Mouse (Mus musculus): ENCODE results near the gene Lgi2. TPM values are rescaled to one million over a fixed set of nuclear protein-coding genes. Genes with fewer than 3 reads are reported as not detected.

The Lgi2 gene
- polyA plus RNA-seq, 1 experiment from 2014 or later = 2.3 TPM

DNA sequence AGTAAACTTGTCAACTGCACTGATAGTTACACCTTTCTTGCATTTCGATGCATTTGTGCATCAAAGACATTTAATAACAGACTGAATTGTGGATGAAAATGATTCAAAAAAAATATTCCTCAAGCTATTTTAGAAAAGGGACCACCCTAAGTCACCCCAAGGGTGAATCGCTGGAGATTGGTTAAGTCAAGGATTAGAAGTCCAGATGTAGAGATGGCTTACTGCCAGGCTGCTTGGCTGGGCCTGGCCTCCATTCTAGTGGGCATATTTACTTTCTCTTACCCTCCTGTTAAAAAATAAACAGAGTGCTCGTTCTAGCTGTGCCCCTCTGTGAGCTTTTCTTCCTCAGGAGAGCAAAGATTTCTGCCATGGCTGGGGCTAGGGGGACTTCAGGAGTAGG, 26.1 kb downstream of the Lgi2 start:
- H3K27me3 ChIP-seq (ENCODE audit: insufficient read depth, low read length) = no peaks in the 10 kb centered on the region
- no peak overlapping the region for H3K4me3 ChIP-seq (ENCODE audit: low read depth, low read length)
- peak; percentile 67 for DNase-seq
- no peaks in the 10 kb centered on the region for H3K9me3 ChIP-seq (ENCODE audit: low read depth, low read length)
- H3K4me1 ChIP-seq (ENCODE audit: insufficient read depth) = peaks cover 19% of the 10 kb centered on the region
- no peak for TF ChIP-seq CTCF (IDR thresholded peaks at IDR 0.05; ENCODE audit: low read depth)
- H3K36me3 ChIP-seq (ENCODE audit: insufficient read depth) = no peaks in the 10 kb centered on the region; the same call in 1 of the 2 replicates
- WGBS = 23% methylated on average over 3 of the region's 3 CpGs
- ATAC-seq (ENCODE audit: insufficient read depth) = peak; percentile 29; the same call in 1 of the 2 replicates
- no peak overlapping the region for H3K4me2 ChIP-seq
- no peak overlapping the region for H3K9ac ChIP-seq
- H3K27ac ChIP-seq (ENCODE audit: low read depth) = peak overlapping the region; percentile 63

- Histone ChIP-seq H3K9me3 (ENCODE audit: low read depth, low read length) (no peaks in the 10 kb centered on the region), H3K27me3 (ENCODE audit: insufficient read depth, low read length) (no peaks in the 10 kb centered on the region), H3K27ac (ENCODE audit: low read depth) (peak overlapping the region; percentile 63), H3K4me1 (ENCODE audit: insufficient read depth) (peaks cover 19% of the 10 kb centered on the region), H3K4me3 (ENCODE audit: low read depth, low read length) (no peak overlapping the region), H3K36me3 (ENCODE audit: insufficient read depth) (no peaks in the 10 kb centered on the region; the same call in 1 of the 2 replicates), H3K4me2 (no peak overlapping the region), H3K9ac (no peak overlapping the region)
- ATAC-seq (ENCODE audit: insufficient read depth) (peak; percentile 86), DNase-seq (peak; percentile 79)
- no peak for TF ChIP-seq CTCF (IDR thresholded peaks at IDR 0.05; ENCODE audit: low read depth)
Measured at GRCm38 (mm10) chr5:52539483-52539882, 26.8 kb downstream of the Lgi2 start.

- H3K27me3 ChIP-seq (ENCODE audit: insufficient read depth, low read length) = no peaks in the 10 kb centered on the region
- H3K4me1 ChIP-seq (ENCODE audit: insufficient read depth) = peaks cover 19% of the 10 kb centered on the region
- DNase-seq = peak; percentile 58
- 54% methylated on average over 7 of the region's 7 CpGs for WGBS
- no peaks in the 10 kb centered on the region; the same call in 1 of the 2 replicates for H3K36me3 ChIP-seq (ENCODE audit: insufficient read depth)
- H3K9me3 ChIP-seq (ENCODE audit: low read depth, low read length) = no peaks in the 10 kb centered on the region
- H3K9ac ChIP-seq = no peak overlapping the region
- ATAC-seq (ENCODE audit: insufficient read depth) = no peak
- TF ChIP-seq CTCF (IDR thresholded peaks at IDR 0.05; ENCODE audit: low read depth) = no peak
- no peak overlapping the region for H3K4me2 ChIP-seq
- H3K4me3 ChIP-seq (ENCODE audit: low read depth, low read length) = no peak overlapping the region
- no peak overlapping the region for H3K27ac ChIP-seq (ENCODE audit: low read depth)
Measured at GRCm38 (mm10) chr5:52537024-52537423, 29.2 kb downstream of the Lgi2 start.

GRCm38 (mm10) chr5:52534798-52535590, 31.3 kb downstream of the Lgi2 start:
- 41% methylated on average over 14 of the region's 14 CpGs for WGBS
- no peak for TF ChIP-seq CTCF (IDR thresholded peaks at IDR 0.05; ENCODE audit: low read depth)
- no peaks in the 10 kb centered on the region; the same call in 1 of the 2 replicates for H3K36me3 ChIP-seq (ENCODE audit: insufficient read depth)
- no peaks in the 10 kb centered on the region for H3K9me3 ChIP-seq (ENCODE audit: low read depth, low read length)
- no peak overlapping the region for H3K9ac ChIP-seq
- H3K4me2 ChIP-seq = no peak overlapping the region
- DNase-seq = peak; percentile 14
- no peak overlapping the region for H3K27ac ChIP-seq (ENCODE audit: low read depth)
- ATAC-seq (ENCODE audit: insufficient read depth) = no peak
- H3K27me3 ChIP-seq (ENCODE audit: insufficient read depth, low read length) = no peaks in the 10 kb centered on the region
- no peak overlapping the region for H3K4me3 ChIP-seq (ENCODE audit: low read depth, low read length)
- peaks cover 12% of the 10 kb centered on the region for H3K4me1 ChIP-seq (ENCODE audit: insufficient read depth)

DNA sequence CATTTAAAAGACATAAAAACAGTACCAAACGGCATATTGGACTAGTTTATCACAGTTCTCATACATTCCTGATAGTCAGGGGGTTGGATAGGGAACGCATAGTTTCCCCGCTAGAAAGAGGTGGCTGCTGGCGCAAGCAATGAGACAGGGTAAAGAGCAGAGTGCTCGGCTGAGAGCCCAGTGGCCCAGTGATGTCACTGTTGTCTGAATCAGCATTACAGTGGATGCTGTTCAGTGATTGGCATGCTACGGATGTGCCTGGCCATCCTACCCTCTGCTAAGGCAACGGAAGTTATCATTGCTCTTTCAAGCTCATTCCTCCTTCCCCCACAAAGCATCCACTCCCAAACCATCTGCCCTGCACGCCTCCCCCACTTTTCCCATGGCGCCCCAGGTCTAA, 32.6 kb downstream of the Lgi2 start:
- ATAC-seq (ENCODE audit: insufficient read depth) (no peak), DNase-seq (peak; percentile 19)
- 67% methylated on average over 9 of the region's 9 CpGs for WGBS
- Histone ChIP-seq H3K4me2 (no peak overlapping the region), H3K9me3 (ENCODE audit: low read depth, low read length) (no peaks in the 10 kb centered on the region), H3K9ac (no peak overlapping the region), H3K27me3 (ENCODE audit: insufficient read depth, low read length) (no peaks in the 10 kb centered on the region), H3K36me3 (ENCODE audit: insufficient read depth) (no peaks in the 10 kb centered on the region; the same call in 1 of the 2 replicates), H3K27ac (ENCODE audit: low read depth) (no peak overlapping the region), H3K4me3 (ENCODE audit: low read depth, low read length) (no peak overlapping the region), H3K4me1 (ENCODE audit: insufficient read depth) (peaks cover 9% of the 10 kb centered on the region)
- TF ChIP-seq CTCF (IDR thresholded peaks at IDR 0.05; ENCODE audit: low read depth) = no peak

GRCm38 (mm10) chr5:52528545-52528944, 37.7 kb downstream of the Lgi2 start:
- Histone ChIP-seq H3K9ac (no peak overlapping the region), H3K36me3 (ENCODE audit: insufficient read depth) (no peaks in the 10 kb centered on the region), H3K27me3 (ENCODE audit: insufficient read depth, low read length) (no peaks in the 10 kb centered on the region), H3K9me3 (ENCODE audit: low read depth, low read length) (no peaks in the 10 kb centered on the region), H3K4me1 (ENCODE audit: insufficient read depth) (no peaks in the 10 kb centered on the region), H3K27ac (ENCODE audit: low read depth) (no peak overlapping the region), H3K4me2 (no peak overlapping the region), H3K4me3 (ENCODE audit: low read depth, low read length) (no peak overlapping the region)
- ATAC-seq (ENCODE audit: insufficient read depth) (no peak), DNase-seq (no peak)
- no peak for TF ChIP-seq CTCF (IDR thresholded peaks at IDR 0.05; ENCODE audit: low read depth)
- WGBS = 38% methylated on average over 7 of the region's 7 CpGs

DNA sequence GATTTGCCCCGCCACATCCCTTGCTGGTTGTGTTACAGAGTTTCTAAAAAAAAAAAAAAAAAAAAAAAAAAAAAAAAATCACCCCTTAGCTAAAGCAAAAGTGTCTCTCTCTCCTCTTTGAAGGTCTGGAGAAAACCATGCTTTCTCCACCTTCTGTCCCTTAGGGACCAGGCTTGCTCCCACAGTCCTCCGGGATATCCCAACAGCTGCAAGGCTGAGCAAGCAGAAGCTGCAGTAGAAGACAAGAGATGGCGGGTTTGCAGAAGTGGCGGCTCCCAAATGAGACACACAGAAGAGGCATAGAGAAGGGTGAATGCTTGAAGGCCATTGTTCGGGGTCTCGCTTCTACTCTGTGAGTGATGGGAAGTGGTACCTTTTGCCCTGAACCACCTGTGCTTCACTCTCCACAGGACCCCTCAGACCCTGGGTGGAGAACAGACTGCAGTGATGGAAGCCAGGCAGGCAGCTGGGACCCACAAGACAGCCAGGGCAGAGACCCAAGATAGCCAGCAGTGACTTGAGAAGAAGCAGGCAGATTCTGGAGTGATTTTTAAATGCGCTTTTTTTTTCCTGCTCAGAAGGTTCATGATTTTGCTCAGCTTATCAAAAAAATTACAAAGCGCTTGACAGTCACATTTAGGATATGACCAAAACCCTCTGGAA, 39.8 kb downstream of the Lgi2 start:
- ATAC-seq (ENCODE audit: insufficient read depth) (no peak), DNase-seq (peak; percentile 11)
- Histone ChIP-seq H3K4me3 (ENCODE audit: low read depth, low read length) (no peak overlapping the region), H3K4me2 (no peak overlapping the region), H3K27me3 (ENCODE audit: insufficient read depth, low read length) (no peaks in the 10 kb centered on the region), H3K9me3 (ENCODE audit: low read depth, low read length) (no peaks in the 10 kb centered on the region), H3K36me3 (ENCODE audit: insufficient read depth) (no peaks in the 10 kb centered on the region), H3K27ac (ENCODE audit: low read depth) (no peak overlapping the region), H3K9ac (no peak overlapping the region), H3K4me1 (ENCODE audit: insufficient read depth) (no peaks in the 10 kb centered on the region)
- whole genome bisulfite sequencing = 83% methylated on average over 8 of the region's 8 CpGs
- TF ChIP-seq CTCF (IDR thresholded peaks at IDR 0.05; ENCODE audit: low read depth) = no peak

Data from lung, embryonic 14.5 days (tissue).